Mouse (Mus musculus) heart, adult 11 months (tissue): ENCODE results near the gene Tardbp.

ENCODE experiments used
- DNase-seq: peaks from one replicate; pipeline ENCODE4 v3.0.0; 2022

Tardbp gene

GRCm38 (mm10) chr4:148626623-148627185, at the start of gene Tardbp:
TSS of gene Tardbp (minus strand) at chr4:148627019.
- peak; percentile 99 for DNase-seq

- peak; percentile 98 for DNase-seq
Observed at GRCm38 (mm10) chr4:148676188-148676960, 49.6 kb upstream of the Tardbp start.

DNA sequence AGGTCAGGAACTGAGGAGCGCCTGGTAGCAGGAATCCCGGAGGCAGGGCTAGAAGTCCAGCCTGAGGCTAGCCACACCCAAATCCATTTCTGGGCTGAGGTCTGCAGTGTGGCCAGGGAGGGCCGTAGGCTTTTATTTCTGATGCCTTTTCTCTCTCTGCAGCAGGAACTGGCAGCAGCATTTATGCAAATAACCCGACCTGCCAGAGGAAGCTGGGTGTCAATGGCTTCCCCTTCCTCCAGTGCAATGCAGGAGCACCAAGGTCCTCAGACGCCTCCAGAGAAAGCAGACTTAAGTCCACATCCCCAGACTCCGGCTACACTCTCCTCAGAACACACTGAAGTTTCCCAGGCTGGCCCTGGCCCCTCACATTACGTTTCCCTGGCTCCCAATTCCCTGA, 48.2 kb upstream of the Tardbp start:
- DNase-seq = no peak

- no peak for DNase-seq
Observed at GRCm38 (mm10) chr4:148671230-148671947, 44.6 kb upstream of the Tardbp start.

DNA sequence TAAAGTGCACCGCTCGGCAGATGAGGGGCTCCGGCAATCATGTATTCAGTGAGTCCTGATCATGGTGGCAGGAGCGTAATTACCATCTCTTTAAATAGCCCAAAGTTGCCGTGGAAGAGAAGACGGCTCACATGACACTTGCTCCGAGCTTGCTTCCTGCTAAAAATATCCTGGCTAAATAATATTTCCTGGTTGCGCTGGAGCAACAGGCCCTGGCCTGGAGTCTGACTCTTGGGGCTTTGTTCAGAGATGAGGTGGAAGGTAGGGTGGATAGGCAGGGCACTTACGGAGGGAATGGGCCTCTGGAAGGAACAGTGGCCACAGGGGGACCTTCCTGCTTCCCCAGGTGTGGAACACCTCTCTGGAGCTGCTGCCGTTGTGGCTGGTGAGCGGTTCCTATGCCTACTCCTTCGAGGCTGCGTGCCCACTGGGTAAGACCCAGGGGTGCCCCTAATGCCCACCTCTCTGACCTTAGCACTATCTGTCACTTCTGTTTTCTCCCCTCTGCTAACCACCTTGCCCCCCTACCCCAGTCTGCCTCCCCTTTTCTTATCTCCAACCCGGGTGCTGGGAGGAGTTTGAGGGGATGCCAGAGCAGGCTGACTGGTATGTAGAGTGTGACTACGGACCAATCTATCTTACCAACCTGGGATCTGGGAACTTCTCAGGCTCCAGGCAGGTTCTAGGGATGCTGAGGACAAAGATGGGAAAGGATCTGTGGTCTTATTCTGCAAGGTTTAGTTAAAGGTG, 40.4 kb upstream of the Tardbp start:
- peak; percentile 96 for DNase-seq

DNA sequence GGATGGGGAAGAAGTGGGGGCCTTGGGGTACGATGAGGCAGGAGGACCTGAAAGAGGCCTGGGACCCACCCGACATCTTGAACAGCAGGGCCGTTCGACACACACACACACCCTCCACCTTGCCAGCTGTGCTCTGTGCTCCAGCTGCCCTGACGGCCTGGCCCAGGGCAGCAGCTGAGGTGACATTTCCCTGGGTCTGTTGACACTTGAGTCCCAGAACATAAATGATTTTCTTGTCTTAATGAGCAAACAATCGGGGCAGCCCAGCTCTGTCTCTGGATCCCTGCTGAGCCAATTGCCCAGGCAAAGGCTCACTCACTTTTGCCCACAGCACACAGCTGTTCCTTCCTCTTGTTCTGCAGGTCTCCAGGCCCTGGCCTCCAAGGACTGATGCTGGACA, 37.2 kb upstream of the Tardbp start:
- no peak for DNase-seq

DNA sequence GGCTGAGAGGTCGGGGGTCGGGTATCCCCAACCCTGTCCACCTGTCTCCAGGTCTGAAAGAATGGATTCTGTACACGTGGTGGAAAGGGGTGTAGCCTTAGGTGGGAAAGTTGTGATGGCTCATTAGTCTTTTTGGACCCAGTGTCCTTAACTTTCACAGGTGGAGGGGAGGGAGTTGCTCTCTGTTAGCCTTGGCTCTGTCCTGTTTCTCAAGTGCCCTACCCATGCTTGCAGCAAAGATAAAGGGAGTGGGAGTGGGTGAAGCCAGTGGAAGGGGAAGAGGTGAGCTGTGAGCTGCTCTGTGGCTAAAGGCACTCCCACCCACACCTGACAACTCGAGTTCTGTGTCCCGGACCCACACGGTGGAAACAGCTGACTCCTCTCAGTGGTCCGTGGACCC, 36.5 kb upstream of the Tardbp start:
- no peak for DNase-seq

DNA sequence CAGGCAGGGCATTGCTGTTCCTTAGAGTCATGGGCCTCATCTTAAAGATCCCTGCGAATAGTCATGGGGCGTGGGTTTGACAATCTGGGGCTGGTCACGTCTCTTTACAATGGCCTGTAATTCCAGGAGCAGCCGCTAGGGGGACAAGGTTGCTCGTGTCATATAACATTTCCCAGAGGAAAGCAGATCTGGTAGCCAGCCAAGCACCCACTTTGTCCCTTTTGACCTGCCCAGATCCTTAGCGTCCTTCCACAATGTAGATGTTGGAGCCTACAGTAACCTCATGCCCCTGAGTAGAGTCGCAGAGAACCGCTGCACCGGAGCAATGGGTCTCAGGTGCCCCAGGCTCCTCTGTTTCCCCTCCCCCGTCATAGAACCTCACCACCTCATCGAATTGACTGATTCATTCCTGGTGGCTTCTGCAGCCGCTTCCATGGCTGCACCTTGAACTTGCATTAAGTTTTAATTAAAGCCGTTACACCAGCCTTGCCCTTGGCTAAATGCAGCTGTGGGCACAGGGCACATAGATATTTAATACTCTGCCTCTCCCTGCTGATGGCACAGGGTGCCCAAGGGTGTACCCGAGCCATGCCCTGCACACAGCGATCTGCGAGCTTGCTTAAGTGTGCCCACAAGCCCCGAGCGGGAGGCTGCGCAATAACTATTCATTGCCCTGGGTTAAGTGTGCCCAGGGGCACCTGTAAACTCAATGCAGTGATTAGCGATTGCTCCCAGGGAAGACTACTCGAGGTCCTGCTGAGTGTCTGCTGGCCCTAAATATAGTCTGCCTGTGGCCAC, 35.5 kb upstream of the Tardbp start:
- DNase-seq = peak; percentile 95

DNA sequence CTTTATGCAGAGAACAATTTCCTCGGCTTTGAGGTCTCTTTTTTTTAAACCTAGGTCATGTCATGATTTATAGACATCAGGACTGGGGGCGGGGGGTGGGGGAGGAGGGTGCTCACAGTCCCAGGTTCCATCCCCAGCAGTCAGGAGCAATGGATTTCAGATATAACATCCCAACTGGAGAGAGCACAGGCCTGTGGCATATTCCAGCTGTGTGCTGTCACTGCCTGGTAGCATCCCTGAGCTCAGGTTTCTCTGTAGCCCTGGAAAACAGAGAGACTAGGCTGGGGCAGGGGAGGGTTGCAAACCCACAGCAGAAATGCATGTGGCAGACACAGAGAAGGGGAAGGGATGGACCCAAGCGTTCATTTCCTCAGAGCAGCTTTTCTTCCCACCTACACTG, 33.4 kb upstream of the Tardbp start:
- no peak for DNase-seq

GRCm38 (mm10) chr4:148657776-148658175, 31.0 kb upstream of the Tardbp start:
- DNase-seq = no peak

- no peak for DNase-seq
Observed at GRCm38 (mm10) chr4:148656691-148657258, 30.0 kb upstream of the Tardbp start.

GRCm38 (mm10) chr4:148654701-148655398, 28.0 kb upstream of the Tardbp start:
- peak; percentile 90 for DNase-seq

GRCm38 (mm10) chr4:148651045-148651444, 24.2 kb upstream of the Tardbp start:
- DNase-seq = peak; percentile 93

DNA sequence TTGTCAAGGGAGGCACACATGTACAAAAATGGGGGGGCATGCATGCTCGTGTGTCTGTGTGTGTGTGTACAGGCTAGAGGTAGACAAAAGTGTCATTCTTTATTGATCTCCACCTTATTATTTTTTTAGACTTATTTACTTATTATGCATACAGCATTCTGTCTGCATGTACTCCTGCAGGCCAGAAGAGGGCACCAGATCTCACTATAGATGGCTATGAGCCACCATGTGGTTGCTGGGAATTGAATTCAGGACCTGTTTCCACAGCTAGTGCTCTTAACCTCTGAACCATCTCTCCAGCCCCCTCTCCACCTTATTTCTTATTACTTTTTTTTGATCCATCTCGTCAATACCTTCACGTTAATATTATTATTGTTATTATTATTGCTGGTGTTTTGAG, 22.5 kb upstream of the Tardbp start:
- DNase-seq = no peak

DNA sequence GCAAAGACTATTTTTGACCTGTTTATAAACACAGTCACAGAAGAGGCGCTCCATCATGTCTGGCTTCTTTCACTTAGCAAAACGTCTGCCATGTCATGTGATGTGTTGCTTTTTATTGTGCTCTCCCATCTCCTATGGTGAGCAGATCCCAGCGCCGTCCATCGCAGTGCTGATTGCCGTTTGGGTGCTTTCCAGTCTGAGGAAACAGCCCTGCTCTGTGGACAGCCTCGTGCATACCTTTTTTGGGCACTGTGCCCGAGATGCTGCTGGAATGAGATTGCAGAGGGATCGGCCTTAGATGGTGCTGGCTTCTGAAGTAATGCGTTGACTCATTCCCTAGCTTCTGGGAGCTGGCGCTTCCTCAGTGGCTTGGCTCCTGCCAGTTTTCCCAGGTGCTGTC, 19.8 kb upstream of the Tardbp start:
- DNase-seq = peak; percentile 94

DNA sequence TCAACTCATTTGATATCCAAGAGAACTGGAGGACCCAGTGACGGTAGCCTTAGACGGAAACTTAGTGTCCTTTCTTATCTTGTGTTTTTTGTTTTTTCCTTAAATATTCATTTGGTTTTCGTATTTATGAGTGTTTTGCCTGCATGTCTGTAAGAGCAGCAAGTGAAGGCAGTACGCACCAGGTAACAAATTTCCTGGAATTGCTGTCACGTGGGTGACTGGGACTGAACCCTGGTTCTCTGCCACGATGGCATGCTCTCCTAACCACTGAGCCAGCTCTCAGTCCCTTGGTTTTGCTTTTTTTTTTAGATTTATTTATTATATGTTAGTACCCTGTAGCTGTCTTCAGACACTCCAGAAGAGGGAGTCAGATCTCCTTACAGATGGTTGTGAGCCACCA, 18.1 kb upstream of the Tardbp start:
- no peak for DNase-seq

DNA sequence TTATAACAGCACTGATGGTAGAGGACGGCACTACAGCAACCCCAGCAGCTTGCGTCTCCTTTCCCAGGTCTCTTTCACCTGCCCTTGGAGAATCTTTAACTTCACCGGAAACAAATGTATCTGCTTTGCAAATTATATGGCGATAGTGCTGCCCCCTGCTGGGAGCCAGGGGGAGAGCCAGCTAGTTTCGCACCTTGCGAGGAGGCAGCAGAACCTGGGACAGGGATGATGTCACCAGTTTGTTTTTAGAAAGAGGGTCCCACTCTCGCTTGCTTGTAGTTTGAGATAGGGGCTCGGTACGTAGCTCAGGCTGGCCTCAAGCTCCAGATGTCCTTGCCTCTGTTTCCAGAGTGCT, 17.3 kb upstream of the Tardbp start:
- DNase-seq = peak; percentile 91

DNA sequence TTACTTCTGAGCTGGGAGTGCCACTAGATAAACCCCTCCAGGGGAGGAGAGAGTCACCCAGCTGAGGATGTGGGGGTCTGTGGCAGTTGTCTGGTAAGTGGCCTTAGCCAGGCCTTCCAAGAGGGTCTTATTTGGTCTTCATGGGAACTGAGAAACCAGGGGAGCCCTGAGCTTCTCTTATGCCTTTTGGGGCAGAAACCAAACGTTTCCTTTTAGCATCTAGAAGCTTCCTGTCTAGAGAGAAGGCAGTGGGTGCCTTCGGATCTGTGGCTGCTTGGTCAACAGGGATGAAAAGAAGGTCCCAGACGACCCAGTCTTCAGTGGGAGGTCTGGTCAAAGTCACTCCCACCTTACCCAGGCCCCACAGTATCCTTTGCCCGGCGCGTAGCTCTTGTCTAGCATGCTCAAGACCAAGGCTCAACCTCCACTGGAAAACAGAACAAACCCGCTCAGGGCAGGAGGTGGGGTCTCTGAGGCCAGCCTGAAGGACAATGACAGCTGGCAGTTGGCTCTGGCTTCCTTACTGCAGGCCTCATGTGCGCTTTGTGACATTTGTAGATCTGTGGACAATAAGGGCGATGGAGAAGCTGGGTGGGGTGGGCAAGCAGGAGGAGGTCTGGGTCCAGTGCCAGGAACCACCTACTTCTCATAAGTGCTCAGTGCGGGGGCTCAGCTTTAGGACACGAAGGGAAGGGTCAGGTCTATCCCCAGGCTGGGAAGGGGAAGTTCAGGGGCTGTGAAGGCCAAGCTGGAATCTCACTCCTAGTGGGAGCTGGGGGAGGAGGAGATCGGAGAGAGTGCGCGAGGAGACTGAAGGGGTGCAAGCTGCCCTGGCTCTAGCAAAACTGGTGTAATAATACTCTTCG, 16.7 kb upstream of the Tardbp start, which contains the start of gene Gm572:
Gene Gm572 (plus strand): TSS at position 27 of the 866 bp plus-strand sequence.
- no peak for DNase-seq

GRCm38 (mm10) chr4:148641121-148641520, 14.3 kb upstream of the Tardbp start:
- no peak for DNase-seq

GRCm38 (mm10) chr4:148639455-148639854, 12.6 kb upstream of the Tardbp start:
- no peak for DNase-seq
